Mouse (Mus musculus): Measurements from ENCODE around the gene Bcl2l13.

The Bcl2l13 gene

DNA sequence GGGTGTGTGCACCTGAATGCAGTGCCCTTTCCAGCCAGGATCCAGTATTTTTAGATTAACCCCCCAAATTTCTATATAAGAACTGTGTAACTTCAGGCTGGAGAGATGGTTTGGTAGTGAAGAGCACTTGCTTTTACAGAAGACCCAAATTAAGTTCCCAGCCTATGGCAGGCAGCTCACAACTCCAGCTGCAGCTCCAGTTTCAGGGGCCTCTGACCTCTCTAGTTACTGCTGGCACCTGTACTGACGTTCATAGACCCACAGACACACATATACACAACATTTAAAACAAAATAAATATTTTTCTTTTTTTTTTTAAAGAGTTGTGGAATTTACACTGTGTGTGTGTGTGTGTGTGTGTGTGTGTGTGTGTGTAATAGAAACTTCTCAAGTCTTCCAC lies 93.4 kb downstream of the Bcl2l13 start:
- no peak for DNase-seq (ENCODE audit: low read depth, low spot score)

DNA sequence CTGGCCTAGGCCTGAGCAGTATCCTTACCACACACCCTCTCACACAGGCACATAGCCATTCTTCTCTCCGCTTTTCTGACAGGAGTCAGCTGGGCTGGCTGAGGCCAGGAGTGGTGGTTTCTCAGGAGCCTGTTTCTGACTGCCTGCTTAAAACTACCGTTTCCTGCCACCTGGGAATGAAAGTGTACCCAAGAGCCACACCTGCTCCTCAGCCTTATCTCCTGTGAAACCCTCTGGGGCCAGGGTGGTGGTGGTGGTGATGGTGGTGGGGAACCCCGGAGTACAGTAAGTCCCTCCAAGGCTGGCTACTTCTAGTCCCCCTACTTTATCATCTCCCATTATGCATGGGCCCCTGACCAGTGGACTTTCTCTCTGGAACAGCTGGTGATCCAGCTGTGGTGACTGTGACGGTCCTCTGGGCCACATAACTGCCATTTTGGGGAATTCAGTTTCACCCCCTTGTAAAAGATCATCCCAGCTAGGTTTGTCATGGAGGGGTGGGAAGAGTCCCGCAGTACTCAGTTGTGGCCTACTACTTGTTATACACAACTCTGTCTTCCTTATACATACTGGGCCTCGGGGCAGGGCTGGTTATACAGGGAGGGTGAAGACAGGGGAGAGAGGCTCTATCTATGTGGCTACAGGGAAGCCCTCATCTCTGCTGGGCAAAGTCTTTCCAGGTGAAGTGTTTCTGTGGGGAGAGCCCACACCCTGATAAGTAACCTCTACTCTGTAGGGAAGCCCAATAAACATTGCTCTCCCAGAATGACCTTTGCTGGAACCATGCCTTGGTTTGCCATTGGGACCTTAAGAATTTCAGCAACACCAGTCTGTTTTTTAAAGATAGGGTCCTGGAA lies 94.7 kb downstream of the Bcl2l13 start:
- DNase-seq (ENCODE audit: low read depth, low spot score): no peak

GRCm38 (mm10) chr6:120932597-120932996 lies 96.6 kb downstream of the Bcl2l13 start:
- DNase-seq (ENCODE audit: low read depth, low spot score): no peak

DNA sequence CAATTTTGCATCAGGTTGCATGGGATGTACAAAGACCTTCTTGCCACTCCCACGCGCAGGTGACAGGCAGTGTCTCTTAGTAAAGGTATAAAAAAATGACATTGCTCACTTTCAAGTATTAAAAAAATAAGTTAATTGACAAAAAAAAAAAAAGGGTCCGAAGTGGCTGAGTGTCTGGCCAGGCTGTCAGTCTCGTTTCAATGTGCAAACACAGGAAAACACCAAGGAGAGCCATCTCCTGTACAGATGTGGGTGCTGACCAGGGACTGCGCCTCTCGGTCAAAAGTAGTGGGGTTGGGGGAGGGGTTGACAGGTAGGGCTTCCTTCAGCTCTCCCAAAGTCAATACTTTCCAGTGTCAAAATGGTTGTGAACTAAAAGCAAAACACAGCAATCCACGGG lies 97.7 kb downstream of the Bcl2l13 start:
- no peak for DNase-seq (ENCODE audit: low read depth, low spot score)

- DNase-seq (ENCODE audit: low read depth, low spot score): no peak
These were observed 98.2 kb downstream of the Bcl2l13 start for GRCm38 (mm10) chr6:120934176-120934575.

DNA sequence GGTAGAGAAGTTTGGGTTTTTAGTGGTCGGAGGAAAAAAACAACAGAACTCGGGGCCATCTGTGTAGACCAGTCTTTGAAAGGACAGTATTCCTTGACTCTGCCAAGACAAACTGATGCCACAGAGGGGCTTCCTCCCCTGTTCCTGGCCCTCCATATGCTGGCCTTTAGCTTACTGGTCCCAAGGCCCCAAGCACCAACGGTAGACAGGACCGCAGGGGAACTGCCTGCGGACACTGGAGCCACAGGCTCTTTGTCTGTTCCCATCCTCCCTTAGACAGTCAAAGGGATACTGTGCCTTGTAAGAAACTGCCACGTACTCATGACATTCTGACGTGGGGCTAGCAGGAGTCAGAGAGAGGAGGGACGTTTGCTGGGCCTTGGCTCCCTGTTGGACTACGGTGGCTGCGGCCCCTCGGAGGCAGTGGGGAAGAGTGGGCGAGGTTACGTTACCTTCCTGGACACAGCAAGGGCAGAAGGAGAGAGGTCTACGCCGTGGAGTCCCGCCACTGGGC lies 101.1 kb downstream of the Bcl2l13 start:
- no peak for DNase-seq (ENCODE audit: low read depth, low spot score)

DNA sequence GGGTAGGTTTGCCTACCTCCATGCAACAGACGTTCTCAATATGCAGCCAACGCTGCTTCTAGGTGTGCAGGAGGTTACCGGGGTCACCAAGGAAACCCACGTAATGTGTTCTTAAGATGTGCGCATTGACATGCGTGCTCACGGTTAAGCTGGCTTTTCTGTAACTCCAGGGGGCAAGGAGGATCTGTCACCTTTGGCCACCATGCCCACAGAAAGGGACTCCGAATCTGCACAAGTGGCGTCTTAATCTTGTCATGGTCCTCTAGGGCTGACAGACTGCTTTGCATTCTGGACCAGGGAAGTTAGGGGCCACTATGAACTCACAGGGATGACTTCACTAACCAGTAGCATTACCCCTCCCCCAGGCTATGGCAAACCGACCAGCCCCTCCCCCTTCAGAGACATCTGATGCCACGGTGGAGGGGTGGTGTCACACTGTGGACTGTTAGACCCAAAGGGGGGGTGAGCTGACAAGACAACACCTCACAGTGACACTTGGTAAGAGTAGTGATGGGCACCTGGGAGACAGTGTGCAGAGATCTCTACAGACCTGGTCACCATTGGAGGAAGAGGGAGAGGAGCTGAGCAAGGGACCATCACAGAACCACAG lies 102.1 kb downstream of the Bcl2l13 start:
- no peak for DNase-seq (ENCODE audit: low read depth, low spot score)

- DNase-seq (ENCODE audit: low read depth, low spot score): no peak
These were observed 102.9 kb downstream of the Bcl2l13 start for GRCm38 (mm10) chr6:120938763-120939450.

DNA sequence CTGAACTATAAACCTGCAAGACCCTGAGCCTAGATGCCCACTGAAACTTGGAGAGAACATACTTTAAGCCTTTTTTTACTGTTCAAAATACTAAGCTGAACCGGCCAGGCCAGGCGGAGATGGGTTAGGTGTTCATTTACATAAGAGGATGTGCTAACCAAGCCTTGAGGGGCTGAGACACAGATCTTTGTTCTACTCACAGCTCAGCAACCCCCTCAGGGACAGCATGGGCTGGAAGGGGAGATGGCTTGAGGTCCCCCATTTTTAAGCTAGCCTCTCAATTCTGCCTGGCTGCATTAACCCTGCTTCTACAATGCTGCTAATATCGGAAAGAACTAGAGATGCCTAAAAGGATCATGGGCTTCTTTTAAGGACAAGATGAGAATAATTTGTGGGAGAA lies 103.8 kb downstream of the Bcl2l13 start:
- no peak for DNase-seq (ENCODE audit: low read depth, low spot score)

- no peak for DNase-seq (ENCODE audit: low read depth, low spot score)
These were observed 104.6 kb downstream of the Bcl2l13 start for GRCm38 (mm10) chr6:120940446-120941083.

DNA sequence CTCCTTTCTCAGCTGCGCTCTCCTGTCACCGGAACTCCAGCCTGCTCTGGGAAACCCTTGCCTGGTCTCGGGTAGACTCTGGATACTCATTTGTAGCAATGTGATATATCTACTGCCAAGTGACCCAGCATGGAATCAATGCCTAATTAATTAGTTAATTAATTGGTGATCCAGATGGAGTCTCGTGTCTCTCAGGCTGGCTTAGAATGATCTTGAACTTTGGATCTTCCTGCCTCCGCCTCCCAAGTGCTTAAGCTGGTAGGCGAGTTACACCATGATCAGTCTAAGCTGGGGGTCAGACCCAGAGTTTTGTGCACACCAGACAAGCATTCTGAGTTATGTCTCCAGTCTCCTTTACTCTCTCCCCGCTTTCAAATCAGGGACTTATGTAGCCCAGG lies 105.1 kb downstream of the Bcl2l13 start:
- no peak for DNase-seq (ENCODE audit: low read depth, low spot score)

DNA sequence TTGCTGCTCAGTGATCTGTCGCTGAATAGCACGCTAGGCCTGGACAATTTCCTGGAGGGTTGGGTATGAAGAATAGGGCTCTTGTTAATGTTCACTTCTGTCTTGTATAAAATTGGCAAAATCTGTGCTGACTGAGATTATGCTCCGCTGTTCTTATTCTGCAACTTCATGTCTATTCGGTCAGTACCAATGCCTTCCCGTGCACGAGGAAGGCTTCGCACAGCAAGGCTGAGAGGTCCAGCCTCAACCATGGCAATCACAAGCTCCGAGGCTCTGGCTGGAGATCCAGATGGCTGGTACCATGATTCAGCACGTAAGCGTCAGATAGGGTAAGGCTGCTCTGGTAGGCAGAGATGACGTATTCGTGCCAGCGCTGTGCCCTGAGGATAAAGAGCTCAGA lies 105.6 kb downstream of the Bcl2l13 start:
- no peak for DNase-seq (ENCODE audit: low read depth, low spot score)
